Mouse (Mus musculus) heart, adult 8-10 months (tissue): ENCODE results near the gene Vmn1r88. TPM values are rescaled to one million over a fixed set of nuclear protein-coding genes. Genes with fewer than 3 reads are reported as not detected.
"Not testable (repeated sequence)": the region's sequence is repeated elsewhere in the genome, so short reads cannot be mapped to it uniquely, and the experiment has no call there.

Experiments
- DNase-seq: peaks from one replicate; pipeline ENCODE4 v3.0.0; 2022; ENCODE audit warnings: low spot score
- total RNA-seq, 4 experiments: library from RNA; stranded (reverse); gene quantifications; 2 replicates each; pipeline ENCODE4 v1.2.4; 2022

The Vmn1r88 gene
- under 1 TPM in 3 of 4 experiments, not detected in 1; 0.03 to 0.12 (median 0.09) TPM for total RNA-seq

- DNase-seq: no peak
These were observed at the start of gene Vmn1r88 for GRCm38 (mm10) chr7:13159268-13159667. Gene Vmn1r88 (plus strand): TSS chr7:13159568.

GRCm38 (mm10) chr7:13119817-13120216, 39.6 kb upstream of the Vmn1r88 start, which contains the start of gene Vmn1r86:
Gene Vmn1r86 (minus strand): TSS chr7:13119917.
- DNase-seq: no peak

GRCm38 (mm10) chr7:13123554-13124153, 35.7 kb upstream of the Vmn1r88 start:
- not testable (repeated sequence) for DNase-seq

GRCm38 (mm10) chr7:13131856-13132255, 27.5 kb upstream of the Vmn1r88 start:
- no peak for DNase-seq

GRCm38 (mm10) chr7:13137340-13137739, 22.0 kb upstream of the Vmn1r88 start:
- no peak for DNase-seq

GRCm38 (mm10) chr7:13140057-13140456, 19.3 kb upstream of the Vmn1r88 start, which contains the start of gene Vmn1r87:
Gene Vmn1r87 (minus strand): TSS chr7:13140157.
- no peak for DNase-seq

- no peak for DNase-seq
These were observed 53.4 kb downstream of the Vmn1r88 start, which contains the start of gene Vmn1r89 for GRCm38 (mm10) chr7:13212720-13213119. Gene Vmn1r89 (plus strand): TSS chr7:13213020.

Other genes with a start within 250 kb of the Vmn1r88 start
- 100 to 1,000 TPM; 502 to 620 (median 561) TPM for gene Rps5, start 237.3 kb upstream of the Vmn1r88 start, total RNA-seq
- under 1 TPM; 0.22 to 0.31 (median 0.25) TPM for gene Rnf225, start 232.2 kb upstream of the Vmn1r88 start, total RNA-seq
- gene Zfp324, start 193.7 kb upstream of the Vmn1r88 start, total RNA-seq: 1 to 10 TPM; 2.7 to 3.2 (median 2.8) TPM
- 1 to 10 TPM; 2.2 to 4.1 (median 3.6) TPM for gene Zfp446, start 181.7 kb upstream of the Vmn1r88 start, total RNA-seq
- not detected for gene Slc27a5, start 161.4 kb upstream of the Vmn1r88 start, total RNA-seq
- 10 to 100 TPM; 77.8 to 92.6 (median 83.6) TPM for gene Trim28, start 160.5 kb upstream of the Vmn1r88 start, total RNA-seq
- gene Zbtb45, start 149.5 kb upstream of the Vmn1r88 start, total RNA-seq: 10 to 100 TPM in 1 of 4 experiments, 1 to 10 TPM in 3; 6.9 to 11.3 (median 7.2) TPM
- gene Chmp2a, start 124.8 kb upstream of the Vmn1r88 start, total RNA-seq: 100 to 1,000 TPM; 142 to 153 (median 147) TPM
- gene Ube2m, start 121.3 kb upstream of the Vmn1r88 start, total RNA-seq: 100 to 1,000 TPM; 204 to 216 (median 210) TPM
- under 1 TPM; 0.19 to 0.60 (median 0.29) TPM for gene Mzf1, start 104.8 kb upstream of the Vmn1r88 start, total RNA-seq
- not detected for gene Vmn1r85, start 64.4 kb upstream of the Vmn1r88 start, total RNA-seq
- gene Vmn1r86, start 39.7 kb upstream of the Vmn1r88 start, total RNA-seq: not detected
- not detected for gene Vmn1r87, start 19.4 kb upstream of the Vmn1r88 start, total RNA-seq
- gene Vmn1r89, start 53.5 kb downstream of the Vmn1r88 start, total RNA-seq: not detected
- gene Lig1, start 117.7 kb downstream of the Vmn1r88 start, total RNA-seq: 1 to 10 TPM; 3.0 to 4.1 (median 3.5) TPM
- gene Zswim9, start 119.2 kb downstream of the Vmn1r88 start, total RNA-seq: 10 to 100 TPM; 10.7 to 11.6 (median 11.2) TPM
- gene Pla2g4c, start 165.1 kb downstream of the Vmn1r88 start, total RNA-seq: under 1 TPM in 1 of 4 experiments, not detected in 3; 0.08 TPM
- under 1 TPM in 1 of 4 experiments, not detected in 3; 0.14 TPM for gene Cabp5, start 238.6 kb downstream of the Vmn1r88 start, total RNA-seq